Mouse (Mus musculus): Measurements from ENCODE around the gene Ms4a3.

GRCm38 (mm10) chr19:11612293-11612692 lies 28.4 kb downstream of the Ms4a3 start:
- no peak for TF ChIP-seq ZMIZ1 (IDR thresholded peaks at IDR 0.05; ENCODE audit: low read depth, low read length)
- TF ChIP-seq TCF12 (IDR thresholded peaks at IDR 0.05; ENCODE audit: low read depth, low read length): no peak
- no peak for TF ChIP-seq ZC3H11A (IDR thresholded peaks at IDR 0.05; ENCODE audit: low read depth, low read length)
- no peak for TF ChIP-seq CTCF (conservative IDR thresholded peaks at IDR 0.05 in 1 of 2, IDR thresholded peaks at IDR 0.05 in 1 of 2; ENCODE audit: low read depth in 2 of 2, low read length in 2 of 2)
- TF ChIP-seq TBP (conservative IDR thresholded peaks at IDR 0.05; ENCODE audit: low read depth, low read length): no peak
- no peak for TF ChIP-seq MXI1 (IDR thresholded peaks at IDR 0.05; ENCODE audit: low read depth, low read length)
- no peak for TF ChIP-seq IRF4 (IDR thresholded peaks at IDR 0.05; ENCODE audit: low read depth, low read length)
- TF ChIP-seq POLR2AphosphoS2 (IDR thresholded peaks at IDR 0.05; ENCODE audit: low read depth, low read length): no peak
- TF ChIP-seq MAFK (IDR thresholded peaks at IDR 0.05; ENCODE audit: insufficient replicate concordance, low read length): no peak
- TF ChIP-seq SIN3A (IDR thresholded peaks at IDR 0.05; ENCODE audit: low read length): no peak
- TF ChIP-seq ZKSCAN1 (IDR thresholded peaks at IDR 0.05; ENCODE audit: borderline replicate concordance, low read depth, low read length): no peak
- no peak for TF ChIP-seq POLR2A (IDR thresholded peaks at IDR 0.05; ENCODE audit: low read depth, low read length)
- no peak for TF ChIP-seq CHD1 (IDR thresholded peaks at IDR 0.05; ENCODE audit: low read depth, low read length)
